Mouse (Mus musculus): ENCODE results near the gene Rnasek. TPM values are rescaled to one million over a fixed set of nuclear protein-coding genes. Genes with fewer than 3 reads are reported as not detected.
A peak's percentile ranks its signal among the peaks of the same experiment; 100 is the strongest.

Gene Rnasek
- polyA plus RNA-seq, 1 experiment: 214 TPM

DNA sequence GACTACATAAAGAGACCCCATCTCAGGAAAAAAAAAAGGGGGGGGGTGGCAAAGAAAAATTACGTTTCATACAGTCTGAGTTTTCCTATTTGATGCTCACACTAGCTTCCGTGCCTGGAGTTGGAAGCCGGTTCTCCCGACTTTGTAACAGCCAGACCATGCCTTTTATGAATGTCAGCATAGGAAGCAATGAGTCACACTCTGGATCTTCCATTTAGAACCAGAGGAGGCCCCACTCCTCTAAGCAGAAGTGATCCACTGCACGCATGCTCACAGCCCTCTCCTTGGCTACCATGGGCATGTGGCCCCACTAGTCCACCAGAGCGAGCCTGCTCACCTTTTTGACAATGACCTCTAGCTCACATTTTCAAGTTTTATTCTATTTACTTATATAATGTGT lies 48.5 kb downstream of the Rnasek start:
- Histone ChIP-seq H3K4me3 (ENCODE audit: insufficient read depth, low read depth, low read length) (no peak overlapping the region), H3K4me1 (ENCODE audit: control insufficient read depth, insufficient read depth, insufficient read length, low read length) (peaks cover 11% of the 10 kb centered on the region), H3K27ac (replicated peaks; ENCODE audit: low read depth, low read length) (no peak overlapping the region)

DNA sequence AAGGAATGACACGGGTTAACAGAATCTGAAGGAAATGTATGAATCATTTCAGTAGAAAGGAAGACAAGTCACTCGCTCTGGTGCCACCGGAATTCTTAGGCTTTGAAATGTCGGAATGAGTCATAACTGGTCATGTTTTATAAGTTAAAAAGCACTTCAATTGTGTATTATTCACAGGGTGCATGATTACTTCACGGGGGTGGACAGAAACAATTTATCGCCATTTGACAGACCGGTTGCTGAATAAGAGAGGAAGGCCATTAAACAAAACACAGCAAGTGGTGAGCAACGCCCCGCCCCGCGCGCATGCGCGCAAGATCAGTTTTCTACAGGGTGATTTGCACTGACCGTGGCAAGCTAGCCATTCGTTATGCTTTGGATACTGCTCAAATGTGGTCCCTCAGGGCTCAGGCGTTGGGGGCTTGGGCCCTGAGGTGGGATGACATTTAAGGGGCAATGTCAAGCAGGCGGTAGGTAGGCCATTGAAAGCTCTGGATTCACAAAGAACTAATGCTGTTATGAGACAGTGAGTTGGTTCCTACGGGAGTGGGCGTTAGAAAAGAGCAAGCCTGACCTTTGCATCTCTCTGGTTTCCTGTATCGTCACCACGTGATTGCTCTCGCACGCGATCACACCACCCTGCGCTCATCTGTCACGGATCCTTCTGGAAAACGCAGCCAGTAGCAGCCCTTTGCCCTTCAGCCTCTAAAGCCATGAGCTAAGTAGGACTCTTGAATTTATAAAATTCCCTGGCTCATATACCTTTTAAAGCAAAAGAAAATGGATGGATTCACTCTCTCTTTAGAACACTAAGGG lies 50.1 kb downstream of the Rnasek start:
- no peak overlapping the region; the same call in 1 of the 2 replicates for H3K4me3 ChIP-seq (ENCODE audit: insufficient read depth, low read depth, low read length)
- peaks cover 13% of the 10 kb centered on the region for H3K4me1 ChIP-seq (ENCODE audit: control insufficient read depth, insufficient read depth, insufficient read length, low read length)
- H3K27ac ChIP-seq (replicated peaks; ENCODE audit: low read depth, low read length): peak overlapping the region; percentile 66

Other genes starting within 250 kb of the Rnasek start
- 576 and 663 TPM in 2 replicates for gene Gabarap, start 248.7 kb downstream of the Rnasek start, polyA plus RNA-seq (2012; ENCODE audit: insufficient read depth, insufficient read length, missing spikeins)
- gene Phf23, start 244.1 kb downstream of the Rnasek start, polyA plus RNA-seq (2012; ENCODE audit: insufficient read depth, insufficient read length, missing spikeins): 24.2 and 26.4 TPM in 2 replicates
- gene Dvl2, start 239.2 kb downstream of the Rnasek start, polyA plus RNA-seq (2012; ENCODE audit: insufficient read depth, insufficient read length, missing spikeins): 2.6 and 4.9 TPM in 2 replicates
- gene Acadvl, start 224.4 kb downstream of the Rnasek start, polyA plus RNA-seq (2012; ENCODE audit: insufficient read depth, insufficient read length, missing spikeins): 1,981 and 2,287 TPM in 2 replicates
- gene Dlg4, start 222.9 kb downstream of the Rnasek start, polyA plus RNA-seq (2012; ENCODE audit: insufficient read depth, insufficient read length, missing spikeins): 2.4 and 2.7 TPM in 2 replicates
- 0.87 TPM in 1 of 2 replicates, not detected in the other for gene Asgr1, start 185.8 kb downstream of the Rnasek start, polyA plus RNA-seq (2012; ENCODE audit: insufficient read depth, insufficient read length, missing spikeins)
- not detected in 2 replicates for gene Asgr2, start 147.2 kb downstream of the Rnasek start, polyA plus RNA-seq (2012; ENCODE audit: insufficient read depth, insufficient read length, missing spikeins)
- 13.1 and 16.8 TPM in 2 replicates for gene Mgl2, start 109.5 kb downstream of the Rnasek start, polyA plus RNA-seq (2012; ENCODE audit: insufficient read depth, insufficient read length, missing spikeins)
- gene Clec10a, start 83.6 kb downstream of the Rnasek start, polyA plus RNA-seq (2012; ENCODE audit: insufficient read depth, insufficient read length, missing spikeins): 8.7 and 15.9 TPM in 2 replicates
- gene Slc16a11, start 27.1 kb downstream of the Rnasek start, polyA plus RNA-seq (2012; ENCODE audit: insufficient read depth, insufficient read length, missing spikeins): not detected in 2 replicates
- 0.67 and 2.2 TPM in 2 replicates for gene Slc16a13, start 18.8 kb downstream of the Rnasek start, polyA plus RNA-seq (2012; ENCODE audit: insufficient read depth, insufficient read length, missing spikeins)
- 7.0 and 13.4 TPM in 2 replicates for gene Bcl6b, start 10.0 kb downstream of the Rnasek start, polyA plus RNA-seq (2012; ENCODE audit: insufficient read depth, insufficient read length, missing spikeins)
- gene 0610010K14Rik, start 1.9 kb downstream of the Rnasek start, polyA plus RNA-seq (2012; ENCODE audit: insufficient read depth, insufficient read length, missing spikeins): 28.7 and 40.6 TPM in 2 replicates
- gene Gm21988, start within 50 bp of the Rnasek start, polyA plus RNA-seq (2012; ENCODE audit: insufficient read depth, insufficient read length, missing spikeins): 4.0 and 4.8 TPM in 2 replicates
- gene Alox12, start 15.5 kb upstream of the Rnasek start, polyA plus RNA-seq (2012; ENCODE audit: insufficient read depth, insufficient read length, missing spikeins): 0.44 and 1.5 TPM in 2 replicates
- not detected in 2 replicates for gene Alox12e, start 82.8 kb upstream of the Rnasek start, polyA plus RNA-seq (2012; ENCODE audit: insufficient read depth, insufficient read length, missing spikeins)
- gene Alox15, start 112.2 kb upstream of the Rnasek start, polyA plus RNA-seq (2012; ENCODE audit: insufficient read depth, insufficient read length, missing spikeins): 0.46 and 0.55 TPM in 2 replicates
- gene Pelp1, start 170.2 kb upstream of the Rnasek start, polyA plus RNA-seq (2012; ENCODE audit: insufficient read depth, insufficient read length, missing spikeins): 4.6 and 5.4 TPM in 2 replicates
- gene Arrb2, start 192.8 kb upstream of the Rnasek start, polyA plus RNA-seq (2012; ENCODE audit: insufficient read depth, insufficient read length, missing spikeins): 8.2 and 13.4 TPM in 2 replicates
- 15.0 and 16.7 TPM in 2 replicates for gene Med11, start 212.1 kb upstream of the Rnasek start, polyA plus RNA-seq (2012; ENCODE audit: insufficient read depth, insufficient read length, missing spikeins)
- gene Zmynd15, start 219.6 kb upstream of the Rnasek start, polyA plus RNA-seq (2012; ENCODE audit: insufficient read depth, insufficient read length, missing spikeins): 0.42 TPM in 1 of 2 replicates, not detected in the other
- gene Cxcl16, start 220.1 kb upstream of the Rnasek start, polyA plus RNA-seq (2012; ENCODE audit: insufficient read depth, insufficient read length, missing spikeins): 5.0 TPM in 2 replicates